Mouse (Mus musculus) G1E (cell line): Measurements from ENCODE around the gene Polg2.

Source experiments
- CTCF ChIP-seq: IDR thresholded peaks from 2 replicates; pipeline ENCODE4 v1.5.1; 2012; ENCODE audit warnings: low read depth, low read length, inconsistent platforms, mixed read lengths
- GATA1 ChIP-seq: IDR thresholded peaks from 2 replicates; pipeline ENCODE4 v1.6.1; 2012; ENCODE audit warnings: borderline replicate concordance, low read length, inconsistent platforms, mixed read lengths

- no peak for TF ChIP-seq GATA1
- no peak for TF ChIP-seq CTCF
These were observed 17.1 kb downstream of the Polg2 start for GRCm38 (mm10) chr11:106762139-106762799.
